Mouse (Mus musculus) Patski (cell line): ENCODE results near the gene Gm10309. TPM values are rescaled to one million over a fixed set of nuclear protein-coding genes. Genes with fewer than 3 reads are reported as not detected.

Experiments used
- ATAC-seq: fragments of 100-300 bp; one replicate; pipeline ENCODE4 v1.8.0; 2021
- CTCF ChIA-PET: fragments of 350-600 bp; sonication (Branson Sonifier 250); formaldehyde crosslinking; loops from one replicate; lab custom pipeline; 2022; ENCODE audit warnings: inconsistent platforms; lab: Charles Lee
- POLR2A ChIA-PET: fragments of 350-600 bp; sonication (Branson Sonifier 250); formaldehyde crosslinking; loops from one replicate; lab custom pipeline; 2022; ENCODE audit warnings: antibody characterized with exemption, inconsistent platforms; lab: Charles Lee
- DNase-seq: peaks from one replicate; pipeline ENCODE4 v3.0.0-alpha.2; 2011; ENCODE audit warnings: low read depth, low spot score
- H3K27me3 ChIP-seq: fragments of 371-371 bp; one replicate; pipeline ENCODE4 v1.5.1; 2021
- CTCF ChIP-seq: fragments of 100-300 bp; IDR thresholded peaks from one replicate; pipeline ENCODE4 v1.5.1; 2021
- in situ Hi-C: fragments of 300-500 bp; cut with MboI; formaldehyde crosslinking; loops from 3 replicates; pipeline ENCODE4 v1.11.1; 2018; ENCODE audit warnings: low pct_unique_long_range_greater_than_20kb, mixed read lengths
- polyA plus RNA-seq: library from polyadenylated mRNA; unstranded; gene quantifications from one replicate; pipeline ENCODE4 v1.2.3, GENCODE M21; 2021

Gm10309 gene
- polyA plus RNA-seq = not detected

- no peak for DNase-seq
Observed at GRCm38 (mm10) chr17:86505183-86505631, at the start of gene Gm10309. Gene Gm10309 (minus strand): TSS chr17:86505232.

GRCm38 (mm10) chr17:86551995-86552394 is 47.0 kb upstream of the Gm10309 start:
- ChIA-PET CTCF (no interaction called here), POLR2A (interaction anchor here (0.6 kb wide), 1 partner anchor 204 kb away, joined by 5 read pairs; no protein-coding TSS in a partner anchor)
- ATAC-seq (no peak), DNase-seq (no peak)
- TF ChIP-seq CTCF = no peak
- in situ Hi-C loops = no loop called here
- H3K27me3 ChIP-seq = no peaks in the 10 kb centered on the region

More at GRCm38 (mm10) chr17:86505183-86505631, at the start of gene Gm10309:
- CTCF ChIA-PET = interaction anchor here (1.3 kb wide), 1 partner anchor 401 kb away, joined by 3 read pairs; no protein-coding TSS in a partner anchor
- no peaks in the 10 kb centered on the region for H3K27me3 ChIP-seq
- in situ Hi-C loops = no loop called here
- ATAC-seq = no peak
- POLR2A ChIA-PET = no interaction called here
- no peak for TF ChIP-seq CTCF

GRCm38 (mm10) chr17:86551561-86551960 is 46.5 kb upstream of the Gm10309 start:
- no peak for DNase-seq
- ChIA-PET POLR2A (interaction anchor here (0.6 kb wide), 1 partner anchor 205 kb away, joined by 5 read pairs; no protein-coding TSS in a partner anchor), CTCF (no interaction called here)
- no peaks in the 10 kb centered on the region for H3K27me3 ChIP-seq
- in situ Hi-C loops = no loop called here
- ATAC-seq = no peak
- TF ChIP-seq CTCF = no peak

GRCm38 (mm10) chr17:86549128-86549527 is 44.1 kb upstream of the Gm10309 start:
- H3K27me3 ChIP-seq = no peaks in the 10 kb centered on the region
- ATAC-seq (no peak), DNase-seq (no peak)
- ChIA-PET POLR2A (interaction anchor here (0.5 kb wide), 1 partner anchor 76 kb away, joined by 3 read pairs; no protein-coding TSS in a partner anchor), CTCF (no interaction called here)
- in situ Hi-C loops = no loop called here
- no peak for TF ChIP-seq CTCF

DNA sequence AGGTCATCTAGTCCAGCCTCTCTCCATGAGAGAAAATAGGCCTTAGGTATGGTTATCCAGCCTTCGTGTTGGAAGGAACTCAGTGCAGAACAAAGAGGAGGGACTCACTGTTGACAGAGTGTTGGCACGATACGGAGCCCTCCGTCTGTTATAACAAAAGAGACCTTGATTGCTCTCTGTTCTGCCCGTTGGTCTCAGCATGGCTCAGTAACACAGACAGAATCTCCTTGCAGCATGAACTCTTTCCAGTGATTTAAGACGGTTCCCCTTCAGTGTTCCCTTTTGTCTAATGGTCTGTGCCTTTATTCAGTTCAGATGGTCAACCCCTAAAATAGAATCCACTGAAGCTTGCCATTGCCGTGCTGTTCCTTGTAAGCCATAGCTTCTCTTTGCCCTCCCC is 41.5 kb upstream of the Gm10309 start:
- no peaks in the 10 kb centered on the region for H3K27me3 ChIP-seq
- in situ Hi-C loops = no loop called here
- TF ChIP-seq CTCF = no peak
- POLR2A ChIA-PET = no interaction called here
- CTCF ChIA-PET = no interaction called here
- ATAC-seq = no peak
- DNase-seq = no peak

- DNase-seq (no peak), ATAC-seq (no peak)
- in situ Hi-C loops = loop anchor here (5.0 kb wide), 1 partner anchor 272 kb away; no protein-coding TSS in a partner anchor
- H3K27me3 ChIP-seq = no peaks in the 10 kb centered on the region
- no peak for TF ChIP-seq CTCF
- CTCF ChIA-PET = no interaction called here
- POLR2A ChIA-PET = no interaction called here
Observed at GRCm38 (mm10) chr17:86539881-86540430, 34.9 kb upstream of the Gm10309 start.

DNA sequence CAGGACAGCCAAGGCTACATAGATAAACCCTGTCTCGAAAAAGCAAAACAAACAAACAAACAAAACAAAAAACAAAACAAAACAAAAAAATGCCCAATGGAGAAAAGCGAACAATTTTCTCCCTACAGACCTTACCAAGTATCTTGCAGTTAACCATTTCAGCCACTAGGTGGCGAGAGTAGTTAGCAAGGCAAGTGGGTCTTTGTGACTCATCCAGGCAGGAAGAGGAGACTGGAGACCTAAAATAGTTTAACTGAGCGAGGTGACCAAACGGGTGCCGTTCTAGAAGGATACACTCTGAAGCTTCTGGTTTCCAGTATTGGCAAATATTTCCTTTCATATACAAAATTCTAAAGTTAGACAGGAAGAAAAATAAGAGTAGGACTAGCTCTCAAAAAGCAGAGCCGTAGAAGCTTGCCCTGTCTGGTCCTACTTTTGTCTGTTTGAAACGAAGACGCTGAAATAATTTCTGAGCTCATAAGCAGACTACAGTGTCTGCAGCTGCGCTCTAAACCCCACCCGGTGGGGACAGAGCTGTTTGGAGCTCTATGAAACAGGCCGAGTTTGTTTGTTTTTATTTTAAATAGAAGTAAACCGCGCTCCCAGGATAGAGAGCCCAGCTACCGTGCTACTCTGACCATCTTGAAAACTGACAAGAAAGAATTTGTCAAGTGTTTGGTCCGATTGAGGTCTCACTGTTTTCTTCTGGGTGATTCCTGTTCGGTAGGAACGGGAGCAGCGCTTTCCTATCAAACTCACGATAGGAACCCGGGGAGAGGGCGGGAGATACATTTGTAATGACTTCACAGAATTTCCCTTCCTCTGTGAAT is 31.0 kb upstream of the Gm10309 start:
- DNase-seq (peak; percentile 43), ATAC-seq (peak; percentile 75)
- in situ Hi-C loops = loop anchor here (5.0 kb wide), 1 partner anchor 276 kb away; no protein-coding TSS in a partner anchor
- peak; percentile 89 for TF ChIP-seq CTCF
- ChIA-PET CTCF (interaction anchor here (0.7 to 2.1 kb wide), 10 partner anchors 11 to 369 kb away, joined by 3 to 9 read pairs (median 3); no protein-coding TSS in a partner anchor), POLR2A (no interaction called here)
- H3K27me3 ChIP-seq = no peaks in the 10 kb centered on the region

- ChIA-PET CTCF (interaction anchor here (1.6 kb wide), 1 partner anchor 271 kb away, joined by 7 read pairs; no protein-coding TSS in a partner anchor), POLR2A (no interaction called here)
- no peak for ATAC-seq
- no peak for TF ChIP-seq CTCF
- no peak for DNase-seq
- in situ Hi-C loops = loop anchor here (5.0 kb wide), 1 partner anchor 277 kb away; no protein-coding TSS in a partner anchor
- H3K27me3 ChIP-seq = no peaks in the 10 kb centered on the region
Observed at GRCm38 (mm10) chr17:86535096-86535495, 30.1 kb upstream of the Gm10309 start.

DNA sequence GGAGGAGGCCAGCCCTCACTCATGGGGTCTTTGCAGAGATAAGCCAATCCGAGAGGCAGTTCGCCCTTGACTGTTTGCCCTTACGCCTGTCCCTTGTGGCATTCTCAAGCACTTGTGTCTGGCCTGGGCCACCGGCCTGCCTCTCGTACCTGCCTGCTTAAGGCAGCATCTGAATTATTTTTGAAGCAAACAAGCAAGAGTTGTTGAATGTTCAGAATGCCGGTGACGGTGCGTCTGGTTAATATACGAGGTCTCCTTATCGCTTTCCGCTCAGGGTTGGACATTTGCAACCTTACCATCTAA is 28.5 kb upstream of the Gm10309 start:
- no peaks in the 10 kb centered on the region for H3K27me3 ChIP-seq
- no peak for ATAC-seq
- POLR2A ChIA-PET = no interaction called here
- in situ Hi-C loops = loop anchor here (5.0 kb wide), 1 partner anchor 374 kb away; no protein-coding TSS in a partner anchor
- CTCF ChIA-PET = interaction anchor here (1.9 kb wide), 1 partner anchor 372 kb away, joined by 5 read pairs; no protein-coding TSS in a partner anchor
- DNase-seq = no peak
- no peak for TF ChIP-seq CTCF

DNA sequence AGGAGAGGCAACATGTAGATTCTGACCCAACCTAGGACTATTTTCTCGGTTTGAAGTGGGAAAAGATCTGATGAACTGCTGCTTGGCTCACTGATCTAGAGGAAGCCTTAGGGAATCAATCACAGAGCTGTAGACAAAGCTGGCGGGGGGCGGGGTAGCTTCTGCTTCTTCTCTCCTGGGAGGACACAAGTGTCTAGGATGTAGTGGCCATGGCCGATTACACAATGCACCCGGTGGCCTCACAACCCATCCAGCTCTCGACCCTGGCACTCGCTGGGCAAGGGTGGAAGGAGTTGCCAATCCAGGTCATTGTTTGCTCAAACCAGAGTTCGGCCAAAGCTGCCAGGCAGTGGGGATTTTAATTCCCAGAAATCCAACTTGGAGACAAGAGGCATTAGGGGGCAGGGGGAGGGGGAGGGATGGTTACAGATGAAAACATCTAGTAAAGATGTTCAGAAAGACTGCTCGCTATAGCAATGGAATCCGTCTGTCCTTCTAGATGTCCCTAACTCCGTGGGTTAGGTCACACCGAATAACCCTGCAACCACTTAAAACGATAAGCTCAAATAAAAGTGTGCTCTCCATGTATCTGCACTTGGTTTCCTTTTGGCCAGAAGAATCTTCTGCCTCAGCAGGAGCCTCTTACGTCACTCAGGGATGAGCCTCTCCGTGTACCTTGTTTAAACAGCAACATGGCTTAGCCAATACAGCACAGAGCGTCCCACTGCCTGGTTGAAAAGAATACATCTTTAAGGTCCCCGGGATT is 27.9 kb upstream of the Gm10309 start:
- in situ Hi-C loops = loop anchor here (5.0 kb wide), 1 partner anchor 374 kb away; no protein-coding TSS in a partner anchor
- TF ChIP-seq CTCF = no peak
- ATAC-seq (no peak), DNase-seq (no peak)
- ChIA-PET POLR2A (interaction anchor here (0.7 kb wide), 1 partner anchor 138 kb away, joined by 3 read pairs; no protein-coding TSS in a partner anchor), CTCF (interaction anchor here (1.0 to 1.9 kb wide), 2 partner anchors 279 to 373 kb away, joined by 3 to 5 read pairs; no protein-coding TSS in a partner anchor)
- H3K27me3 ChIP-seq = no peaks in the 10 kb centered on the region
